Mouse (Mus musculus): ENCODE measurements around the gene Rbm18. TPM values are rescaled to one million over a fixed set of nuclear protein-coding genes. Genes with fewer than 3 reads are reported as not detected.
A peak's percentile ranks its signal among the peaks of the same experiment; 100 is the strongest.
"Not testable (repeated sequence)": the region's sequence is repeated elsewhere in the genome, so short reads cannot be mapped to it uniquely, and the experiment has no call there.

Gene Rbm18
- total RNA-seq (2021), result 10 to 100 TPM; 33.6 to 37.8 TPM
- long read RNA-seq, experiment 1, transcript Rbm18-201 (6 exons, 2,617 nt), result major isoform, 86 of 104 reads
- long read RNA-seq, experiment 1, partial matches to known transcripts, result 4 of 104 reads
- long read RNA-seq, experiment 1, other reads (novel, unspliced or antisense), result 8 of 104 reads
- long read RNA-seq, experiment 2, transcript Rbm18-201 (6 exons, 2,617 nt), result major isoform, 73 of 85 reads
- long read RNA-seq, experiment 2, partial matches to known transcripts, result 2 of 85 reads
- long read RNA-seq, experiment 2, other reads (novel, unspliced or antisense), result 5 of 85 reads

- intact Hi-C loops (cut with DNase I), result loop anchor here (2.0 to 5.0 kb wide), 3 partner anchors 62 to 124 kb away; no protein-coding TSS in a partner anchor
- peak; percentile 94 to 95 for DNase-seq
These were observed at the start of gene Rbm18, which contains the start of gene Mrrf for GRCm38 (mm10) chr2:36136300-36136941. Rbm18 (minus strand) TSS chr2:36136773. Mrrf (plus strand) TSS chr2:36136389.

- intact Hi-C loops (cut with DNase I), result loop anchor here (5.0 kb wide), 1 partner anchor 43 kb away; no protein-coding TSS in a partner anchor
- no peak for DNase-seq
These were observed 48.3 kb upstream of the Rbm18 start for GRCm38 (mm10) chr2:36184876-36185275.

GRCm38 (mm10) chr2:36184192-36184591 lies 47.6 kb upstream of the Rbm18 start:
- intact Hi-C loops (cut with DNase I), result loop anchor here (5.0 kb wide), 1 partner anchor 42 kb away; no protein-coding TSS in a partner anchor
- DNase-seq, result no peak

- peak in 1 of 2 experiments; percentile 44 for DNase-seq
- intact Hi-C loops (cut with DNase I), result loop anchor here (5.0 kb wide), 1 partner anchor 41 kb away; no protein-coding TSS in a partner anchor
These were observed 46.7 kb upstream of the Rbm18 start for GRCm38 (mm10) chr2:36183278-36183677.

- intact Hi-C loops (cut with DNase I), result loop anchor here (5.0 kb wide), 1 partner anchor 39 kb away; no protein-coding TSS in a partner anchor
- DNase-seq, result not testable (repeated sequence)
These were observed 45.2 kb upstream of the Rbm18 start for GRCm38 (mm10) chr2:36181587-36182368.

- no peak for DNase-seq
- intact Hi-C loops (cut with DNase I), result no loop called here
These were observed 42.9 kb upstream of the Rbm18 start for GRCm38 (mm10) chr2:36179487-36179886.

- DNase-seq, result no peak
- intact Hi-C loops (cut with DNase I), result no loop called here
These were observed 36.0 kb upstream of the Rbm18 start for GRCm38 (mm10) chr2:36172574-36172973.

- DNase-seq, result no peak
- intact Hi-C loops (cut with DNase I), result no loop called here
These were observed 35.6 kb upstream of the Rbm18 start for GRCm38 (mm10) chr2:36172136-36172535.

- no peak for DNase-seq
These were observed 32.6 kb upstream of the Rbm18 start for GRCm38 (mm10) chr2:36169176-36169575.

GRCm38 (mm10) chr2:36167990-36168618 lies 31.5 kb upstream of the Rbm18 start:
- intact Hi-C loops (cut with DNase I), result no loop called here
- no peak for DNase-seq

More at GRCm38 (mm10) chr2:36169176-36169575, 32.6 kb upstream of the Rbm18 start:
- intact Hi-C loops (cut with DNase I), result no loop called here

- intact Hi-C loops (cut with DNase I), result no loop called here
- no peak for DNase-seq
These were observed 22.8 kb upstream of the Rbm18 start for GRCm38 (mm10) chr2:36159336-36159735.

GRCm38 (mm10) chr2:36157461-36157860 lies 20.9 kb upstream of the Rbm18 start:
- intact Hi-C loops (cut with DNase I), result no loop called here
- DNase-seq, result no peak

GRCm38 (mm10) chr2:36152401-36152800 lies 15.8 kb upstream of the Rbm18 start:
- DNase-seq; intact Hi-C loops (cut with DNase I): not testable (repeated sequence)

- no peak for DNase-seq
- intact Hi-C loops (cut with DNase I), result no loop called here
These were observed 12.3 kb upstream of the Rbm18 start for GRCm38 (mm10) chr2:36148876-36149365.

GRCm38 (mm10) chr2:36139096-36139495 lies 2.5 kb upstream of the Rbm18 start:
- intact Hi-C loops (cut with DNase I), result loop anchor here (2.0 to 5.0 kb wide), 3 partner anchors 73 to 127 kb away; partner anchors contain the start of genes Morn5 and Ndufa8
- DNase-seq, result no peak

GRCm38 (mm10) chr2:36135887-36136286 lies 686 bp downstream of the Rbm18 start:
- DNase-seq, result no peak
- intact Hi-C loops (cut with DNase I), result loop anchor here (2.0 to 5.0 kb wide), 3 partner anchors 63 to 124 kb away; no protein-coding TSS in a partner anchor

GRCm38 (mm10) chr2:36129051-36129450 lies 7.5 kb downstream of the Rbm18 start:
- no peak for DNase-seq
- intact Hi-C loops (cut with DNase I), result no loop called here

GRCm38 (mm10) chr2:36127973-36128372 lies 8.6 kb downstream of the Rbm18 start:
- intact Hi-C loops (cut with DNase I), result no loop called here
- no peak for DNase-seq

- intact Hi-C loops (cut with DNase I), result no loop called here
- no peak for DNase-seq
These were observed 9.7 kb downstream of the Rbm18 start for GRCm38 (mm10) chr2:36126795-36127429.
